ENCODE assay signal across 8 mouse cellular contexts in genomic region chr6:136930677-136931076, GRCm38 (mm10). TPM values are rescaled to one million over a fixed set of nuclear protein-coding genes. Genes with fewer than 3 reads are reported as not detected.
DNase-seq lines count a peak whose midpoint lies in the region; ATAC-seq and TF ChIP-seq lines count a peak whose summit lies in the region.

No protein-coding gene starts in this region.

- no peaks in the 10 kb centered on the region for H3K4me1 ChIP-seq in embryonic fibroblast, embryonic 13.5 days (ENCODE audit: control insufficient read depth, insufficient read depth, low read length)
- peaks cover 13% of the 10 kb centered on the region for H3K4me1 ChIP-seq in intestine, embryonic 15.5 days (replicated peaks)
- peaks cover 15% of the 10 kb centered on the region for H3K4me1 ChIP-seq in liver, postnatal 0 days (ENCODE audit: insufficient read depth)
- peaks cover 3% of the 10 kb centered on the region for H3K4me1 ChIP-seq in neural tube, embryonic 13.5 days (replicated peaks)

- WGBS in intestine, embryonic 15.5 days: 6% methylated on average over 12 of the region's 12 CpGs
- WGBS in liver, postnatal 0 days (ENCODE audit: insufficient replicate concordance): 11% methylated on average over 12 of the region's 12 CpGs
- 56% methylated on average over 12 of the region's 12 CpGs for WGBS in neural tube, embryonic 13.5 days

- no peak for TF ChIP-seq CTCF in embryonic fibroblast, embryonic 13.5 days (IDR thresholded peaks at IDR 0.05; ENCODE audit: borderline replicate concordance, insufficient read depth, low read length)
- no peak for TF ChIP-seq CTCF in liver, postnatal 0 days (IDR thresholded peaks at IDR 0.05; ENCODE audit: low read depth)

- no peaks in the 10 kb centered on the region for H3K27me3 ChIP-seq in intestine, embryonic 15.5 days (replicated peaks)
- H3K27me3 ChIP-seq in liver, postnatal 0 days (ENCODE audit: insufficient read depth, low read length): no peaks in the 10 kb centered on the region
- H3K27me3 ChIP-seq in neural tube, embryonic 13.5 days: no peaks in the 10 kb centered on the region

- TF ChIP-seq POLR2A in embryonic fibroblast, embryonic 13.5 days (IDR thresholded peaks at IDR 0.05; ENCODE audit: low read depth, low read length): no peak

- H3K36me3 ChIP-seq in intestine, embryonic 15.5 days: no peaks in the 10 kb centered on the region
- H3K36me3 ChIP-seq in liver, postnatal 0 days (replicated peaks; ENCODE audit: insufficient read depth, low read length): peaks cover 53% of the 10 kb centered on the region
- H3K36me3 ChIP-seq in neural tube, embryonic 13.5 days: no peaks in the 10 kb centered on the region

- no peak overlapping the region; the same call in 1 of the 2 replicates for H3K9ac ChIP-seq in intestine, embryonic 15.5 days
- H3K9ac ChIP-seq in liver, postnatal 0 days (replicated peaks): no peak overlapping the region
- 0 out of 2 replicates have a peak overlapping the region, but pooled peaks have one; percentile 1 for H3K9ac ChIP-seq in neural tube, embryonic 13.5 days

- peak; percentile 86 for TF ChIP-seq EP300 in liver, postnatal 0 days (IDR thresholded peaks at IDR 0.05; ENCODE audit: low read depth)

- ATAC-seq in intestine, embryonic 15.5 days: peak; percentile 96
- ATAC-seq in liver, postnatal 0 days: peak; percentile 99
- no peak for ATAC-seq in neural tube, embryonic 13.5 days (ENCODE audit: low read depth)

- H3K27ac ChIP-seq in embryonic fibroblast, embryonic 13.5 days (ENCODE audit: insufficient read depth, low read length): peak overlapping the region; percentile 29
- peak overlapping the region; percentile 87 for H3K27ac ChIP-seq in intestine, embryonic 15.5 days
- peak overlapping the region; percentile 42 for H3K27ac ChIP-seq in liver, postnatal 0 days (ENCODE audit: low read depth)
- H3K27ac ChIP-seq in neural tube, embryonic 13.5 days (replicated peaks): no peak overlapping the region; the same call in 1 of the 2 replicates

- no peaks in the 10 kb centered on the region for H3K9me3 ChIP-seq in intestine, embryonic 15.5 days
- no peaks in the 10 kb centered on the region for H3K9me3 ChIP-seq in liver, postnatal 0 days (ENCODE audit: low read length)
- no peaks in the 10 kb centered on the region for H3K9me3 ChIP-seq in neural tube, embryonic 13.5 days

- H3K4me3 ChIP-seq in embryonic fibroblast, embryonic 13.5 days (ENCODE audit: insufficient read depth, low read length): no peak overlapping the region
- H3K4me3 ChIP-seq in intestine, embryonic 15.5 days (replicated peaks): peak overlapping the region; percentile 5; the same call in 1 of the 2 replicates
- H3K4me3 ChIP-seq in liver, postnatal 0 days (ENCODE audit: low read depth, low read length): no peak overlapping the region
- no peak overlapping the region for H3K4me3 ChIP-seq in neural tube, embryonic 13.5 days

- peak; percentile 45 for DNase-seq in adrenal gland, adult 2 months
- DNase-seq in adrenal gland, postnatal 4 days (ENCODE audit: low spot score in 2 of 2): no peak
- peak; percentile 82 for DNase-seq in liver, postnatal 0 days
- DNase-seq in cerebellum, postnatal 14 days: no peak
- DNase-seq in right cerebral cortex, adult 2 months (ENCODE audit: low spot score in 2 of 2): no peak

- H3K4me2 ChIP-seq in intestine, embryonic 15.5 days (replicated peaks): peak overlapping the region; percentile 51
- H3K4me2 ChIP-seq in liver, postnatal 0 days (ENCODE audit: low read depth, low read length): peak overlapping the region; percentile 27
- H3K4me2 ChIP-seq in neural tube, embryonic 13.5 days: no peak overlapping the region

RNA-seq across cellular contexts. Expression of gene Pde6h, which starts 7.0 kb away (rescaled TPM):
- 1 to 10 TPM in 1 of 2 experiments, not detected in 1; 1.7 TPM for total RNA-seq in adrenal gland, adult 2 months (2021)
- not detected in 2 replicates for polyA plus RNA-seq in adrenal gland, adult 2 months (2012; rRNA removed)
- not detected for total RNA-seq in adrenal gland, postnatal 4 days (2021)
- 1.4 TPM in 1 of 2 replicates, not detected in the other for polyA plus RNA-seq in embryonic fibroblast, embryonic 13.5 days (2011; ENCODE audit: insufficient read length, low read depth, missing spikeins)
- polyA plus RNA-seq in intestine, embryonic 15.5 days (2015; fragmentation: Nextera tagmentation; extraction: Ambion mirVana): not detected in 2 replicates
- polyA plus RNA-seq in liver, postnatal 0 days (2015; fragmentation: Nextera tagmentation; extraction: Ambion mirVana): 0.34 and 0.77 TPM in 2 replicates
- polyA plus RNA-seq in neural tube, embryonic 13.5 days (2015; fragmentation: Nextera tagmentation; extraction: Ambion mirVana): not detected in 2 replicates

RNA-seq across cellular contexts. Expression of gene Erp27, which starts 8.7 kb away (rescaled TPM):
- not detected for total RNA-seq in adrenal gland, adult 2 months (2021)
- polyA plus RNA-seq in adrenal gland, adult 2 months (2012; rRNA removed): not detected in 2 replicates
- total RNA-seq in adrenal gland, postnatal 4 days (2021): 10 to 100 TPM in 1 of 2 experiments, under 1 TPM in 1; 0.40 to 13.6 TPM
- 1.7 and 1.9 TPM in 2 replicates for polyA plus RNA-seq in embryonic fibroblast, embryonic 13.5 days (2011; ENCODE audit: insufficient read length, low read depth, missing spikeins)
- polyA plus RNA-seq in intestine, embryonic 15.5 days (2015; fragmentation: Nextera tagmentation; extraction: Ambion mirVana): 14.6 and 37.0 TPM in 2 replicates
- 0.40 and 0.42 TPM in 2 replicates for polyA plus RNA-seq in liver, postnatal 0 days (2015; fragmentation: Nextera tagmentation; extraction: Ambion mirVana)
- polyA plus RNA-seq in neural tube, embryonic 13.5 days (2015; fragmentation: Nextera tagmentation; extraction: Ambion mirVana): not detected in 2 replicates

RNA-seq across cellular contexts. Expression of gene Arhgdib, which starts 11.0 kb away (rescaled TPM):
- total RNA-seq in adrenal gland, adult 2 months (2021): 10 to 100 TPM; 24.7 to 32.7 TPM
- polyA plus RNA-seq in adrenal gland, adult 2 months (2012; rRNA removed): 10.5 and 12.1 TPM in 2 replicates
- 10 to 100 TPM; 32.3 to 39.8 TPM for total RNA-seq in adrenal gland, postnatal 4 days (2021)
- polyA plus RNA-seq in embryonic fibroblast, embryonic 13.5 days (2011; ENCODE audit: insufficient read length, low read depth, missing spikeins): 221 and 426 TPM in 2 replicates
- polyA plus RNA-seq in intestine, embryonic 15.5 days (2015; fragmentation: Nextera tagmentation; extraction: Ambion mirVana): 44.5 and 47.8 TPM in 2 replicates
- polyA plus RNA-seq in liver, postnatal 0 days (2015; fragmentation: Nextera tagmentation; extraction: Ambion mirVana): 190 and 192 TPM in 2 replicates
- polyA plus RNA-seq in neural tube, embryonic 13.5 days (2015; fragmentation: Nextera tagmentation; extraction: Ambion mirVana): 16.6 and 19.8 TPM in 2 replicates

RNA-seq across cellular contexts. Expression of gene Mgp, which starts 55.1 kb away (rescaled TPM):
- 100 to 1,000 TPM; 171 to 192 TPM for total RNA-seq in adrenal gland, adult 2 months (2021)
- polyA plus RNA-seq in adrenal gland, adult 2 months (2012; rRNA removed): 227 and 304 TPM in 2 replicates
- total RNA-seq in adrenal gland, postnatal 4 days (2021): 100 to 1,000 TPM; 174 to 199 TPM
- polyA plus RNA-seq in embryonic fibroblast, embryonic 13.5 days (2011; ENCODE audit: insufficient read length, low read depth, missing spikeins): 2,420 and 2,717 TPM in 2 replicates
- polyA plus RNA-seq in intestine, embryonic 15.5 days (2015; fragmentation: Nextera tagmentation; extraction: Ambion mirVana): 121 and 122 TPM in 2 replicates
- polyA plus RNA-seq in liver, postnatal 0 days (2015; fragmentation: Nextera tagmentation; extraction: Ambion mirVana): 4.5 and 6.2 TPM in 2 replicates
- polyA plus RNA-seq in neural tube, embryonic 13.5 days (2015; fragmentation: Nextera tagmentation; extraction: Ambion mirVana): 30.1 and 32.9 TPM in 2 replicates

Comparison
In these comparisons a context has a peak if more than half of its experiments do, and no peak if none do; other contexts are left out.
1. DNase-seq: peak in adrenal gland, adult 2 months (single experiment) and liver, postnatal 0 days (single experiment); none in adrenal gland, postnatal 4 days (0 of 2), cerebellum, postnatal 14 days (0 of 2) and right cerebral cortex, adult 2 months (0 of 2).